Mouse (Mus musculus): ENCODE results near the gene Gm21992.

DNA sequence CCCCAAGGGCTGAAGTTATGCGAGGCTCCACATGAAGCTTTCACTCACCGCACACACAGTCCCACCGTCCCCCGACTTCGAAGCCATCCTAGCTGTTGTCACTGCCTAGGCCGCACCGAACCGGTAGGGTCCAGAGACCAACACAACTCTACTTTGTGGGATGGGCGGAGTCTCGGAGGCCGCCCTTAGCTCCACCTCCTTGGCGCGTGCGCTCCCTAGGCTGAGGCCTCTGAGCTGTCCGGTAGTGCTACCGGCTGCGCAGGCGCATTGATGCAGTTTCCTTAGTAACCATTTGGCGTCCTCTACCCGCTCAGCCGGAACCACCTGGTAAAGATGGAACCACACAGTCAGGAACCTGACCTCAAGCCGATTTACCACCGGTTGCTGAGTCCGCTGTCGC, 27.7 kb upstream of the Gm21992 start, which contains the start of the genes Ccs and Ccdc87:
- TF ChIP-seq CTCF (conservative IDR thresholded peaks at IDR 0.05; ENCODE audit: insufficient read depth, insufficient read length, low read depth, low read length) (no peak; the same call in 1 of the 2 replicates), POLR2A (IDR thresholded peaks at IDR 0.05; ENCODE audit: low read depth, low read length) (peak; percentile 79)

All from kidney, adult 2 months (tissue).